Mouse (Mus musculus): Measurements from ENCODE around the gene Ctbp1.

DNA sequence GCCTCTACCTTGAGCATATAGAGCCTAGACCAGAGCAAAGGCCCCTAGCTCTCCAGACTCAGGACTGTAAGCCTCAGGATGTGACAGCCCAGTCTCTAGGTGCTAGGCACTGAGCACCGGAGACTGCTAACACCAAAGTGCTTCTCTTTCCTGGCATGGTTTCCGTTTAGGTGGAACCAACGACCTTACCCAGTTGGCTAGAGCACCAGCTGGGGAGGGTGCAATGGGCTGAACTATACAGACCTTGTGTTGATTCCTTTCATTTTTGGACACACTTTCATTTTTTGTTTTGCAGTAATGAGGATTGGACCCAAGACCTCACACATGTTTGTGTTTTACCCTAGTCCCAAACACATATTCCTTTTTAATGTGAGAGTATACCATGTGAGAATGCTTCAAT is 64.3 kb downstream of the Ctbp1 start:
- TF ChIP-seq CTCF (IDR thresholded peaks at IDR 0.05; ENCODE audit: control insufficient read depth, insufficient read depth, low read length) (no peak), POLR2A (IDR thresholded peaks at IDR 0.05; ENCODE audit: borderline replicate concordance, control insufficient read depth, low read depth, low read length) (no peak)

All from bone marrow, adult 2 months (tissue).